Mouse (Mus musculus) embryo, embryonic 11.5 days (tissue): ENCODE measurements around the gene Ccdc40.
A peak's percentile ranks its signal among the peaks of the same experiment; 100 is the strongest.
"Not testable (repeated sequence)": the region's sequence is repeated elsewhere in the genome, so short reads cannot be mapped to it uniquely, and the experiment has no call there.

Experiments used
- DNase-seq: peaks from one replicate; pipeline ENCODE4 v3.0.0-alpha.2; 2012; ENCODE audit warnings: low read depth, low spot score

The Ccdc40 gene

DNA sequence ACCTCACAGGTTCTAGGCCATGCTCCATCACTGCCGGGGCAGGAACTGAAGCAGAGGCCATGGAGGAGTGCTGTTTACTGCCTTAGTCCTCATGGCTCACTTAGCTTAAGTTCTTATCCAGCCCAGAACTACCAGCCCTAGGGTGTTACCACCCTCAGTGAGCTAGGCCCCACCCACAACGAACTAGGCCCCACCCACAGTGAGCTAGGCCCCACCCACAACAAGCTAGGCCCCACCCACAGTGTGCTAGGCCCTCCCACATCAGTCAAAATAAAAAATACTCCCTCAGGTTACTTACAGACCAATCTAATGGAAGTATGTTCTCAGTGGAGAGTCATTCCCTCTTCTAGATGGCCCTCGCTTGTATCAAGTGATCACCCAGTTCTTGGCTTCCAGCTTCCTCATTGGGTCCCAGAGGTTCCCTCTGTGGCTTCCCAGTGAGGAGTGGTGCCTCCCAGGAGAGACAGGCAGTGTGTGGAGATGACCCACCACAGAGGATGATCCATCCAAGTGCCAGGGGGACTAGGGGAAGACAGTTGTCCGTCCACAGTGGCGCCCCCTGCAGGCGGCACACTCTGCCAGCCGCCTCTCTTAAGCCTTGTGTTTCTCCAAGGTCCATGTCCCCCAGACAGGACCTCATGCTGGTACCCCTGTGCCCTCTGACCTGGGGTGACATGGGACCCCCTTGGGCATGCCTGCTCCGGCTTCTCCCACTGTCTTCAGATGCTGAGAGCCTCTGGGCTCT lies 45.0 kb downstream of the Ccdc40 start:
- DNase-seq, result no peak

DNA sequence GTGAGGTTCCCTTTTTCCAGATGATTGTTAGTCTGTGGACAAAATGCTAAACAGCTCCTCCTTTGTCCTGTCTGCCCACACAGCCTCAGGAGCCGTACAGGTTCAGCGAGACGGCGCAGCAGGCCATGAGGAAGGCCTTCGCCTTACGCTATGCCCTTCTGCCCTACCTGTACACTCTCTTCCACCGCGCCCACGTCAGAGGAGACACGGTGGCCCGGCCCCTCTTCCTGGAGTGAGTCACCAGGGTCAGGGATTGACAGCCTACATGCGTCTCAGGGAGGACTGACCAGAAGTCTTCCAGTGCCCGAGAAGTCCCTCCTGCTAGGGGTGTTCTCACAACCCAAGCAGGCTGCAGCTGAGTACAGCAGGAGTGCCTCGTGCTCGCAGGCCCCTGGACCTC lies 52.7 kb downstream of the Ccdc40 start:
- no peak for DNase-seq

DNA sequence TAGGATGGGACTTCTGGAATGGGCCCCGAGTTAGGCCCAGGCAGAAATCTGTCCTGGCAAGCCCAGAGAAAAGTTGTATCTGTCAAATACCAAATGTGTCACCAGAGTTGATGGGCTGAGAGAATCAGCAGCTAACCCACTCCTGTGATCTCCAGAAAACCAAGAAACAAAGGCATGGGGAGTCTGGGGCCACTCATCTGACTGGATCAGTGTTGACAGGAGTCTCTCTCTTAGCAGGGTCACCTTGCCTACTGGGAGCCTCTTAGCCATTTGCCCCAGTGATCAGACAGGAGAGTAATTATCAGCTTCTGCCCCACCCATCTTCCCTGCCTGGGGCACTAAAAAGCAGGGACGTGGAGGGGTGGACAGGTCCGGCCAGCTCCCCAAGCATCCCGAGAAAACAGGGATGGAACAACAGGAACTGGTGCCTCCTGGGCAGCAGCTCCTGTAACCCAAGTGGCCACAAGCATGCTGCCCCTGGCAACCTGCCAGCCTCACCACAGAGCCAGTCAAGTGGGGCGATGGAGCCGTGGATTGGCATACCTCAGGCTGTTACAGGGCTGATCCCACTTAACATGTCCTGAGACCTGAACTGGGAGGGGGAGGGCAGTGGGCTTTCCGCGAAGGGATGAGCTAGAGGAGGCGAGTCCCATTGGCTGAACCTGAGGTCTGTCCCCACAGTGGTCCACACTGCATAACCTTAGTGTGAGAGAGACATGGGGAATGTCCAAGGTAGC lies 57.6 kb downstream of the Ccdc40 start:
- no peak for DNase-seq

DNA sequence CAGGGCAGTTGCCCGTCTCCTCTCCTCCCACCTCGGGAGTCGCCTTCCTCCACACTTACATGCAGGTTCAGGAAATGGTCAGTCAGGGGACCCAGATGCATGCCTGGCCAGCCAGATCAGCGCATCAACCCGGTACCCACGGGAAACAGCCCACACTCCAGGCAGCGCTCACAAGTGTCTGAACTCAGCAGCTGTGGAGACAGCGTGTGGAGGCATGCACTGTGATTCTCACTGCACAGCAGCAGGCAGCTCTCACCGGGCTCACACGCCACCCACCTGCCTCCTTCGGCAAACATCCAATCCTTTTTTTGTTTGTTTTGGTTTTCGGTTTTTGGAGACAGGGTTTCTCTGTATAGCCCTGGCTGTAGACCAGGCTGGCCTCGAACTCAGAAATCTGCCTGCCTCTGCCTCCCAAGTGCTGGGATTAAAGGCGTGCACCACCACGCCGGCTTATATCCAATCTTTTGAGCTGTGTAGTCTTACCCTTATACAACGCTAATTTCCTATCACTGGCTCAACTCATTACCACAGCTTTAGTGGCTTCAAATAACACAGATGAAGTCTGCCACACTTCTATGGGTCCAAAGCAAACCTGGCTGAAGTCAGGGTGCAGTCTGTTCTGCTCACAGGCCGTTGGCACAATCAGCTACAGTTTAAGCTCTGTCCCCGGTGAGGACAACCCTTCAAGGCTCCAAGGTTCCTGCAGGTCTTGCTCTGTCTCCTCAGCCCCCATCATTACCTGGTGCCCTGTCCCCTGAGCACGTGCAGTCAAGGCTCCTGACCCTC lies 59.0 kb downstream of the Ccdc40 start:
- no peak for DNase-seq

DNA sequence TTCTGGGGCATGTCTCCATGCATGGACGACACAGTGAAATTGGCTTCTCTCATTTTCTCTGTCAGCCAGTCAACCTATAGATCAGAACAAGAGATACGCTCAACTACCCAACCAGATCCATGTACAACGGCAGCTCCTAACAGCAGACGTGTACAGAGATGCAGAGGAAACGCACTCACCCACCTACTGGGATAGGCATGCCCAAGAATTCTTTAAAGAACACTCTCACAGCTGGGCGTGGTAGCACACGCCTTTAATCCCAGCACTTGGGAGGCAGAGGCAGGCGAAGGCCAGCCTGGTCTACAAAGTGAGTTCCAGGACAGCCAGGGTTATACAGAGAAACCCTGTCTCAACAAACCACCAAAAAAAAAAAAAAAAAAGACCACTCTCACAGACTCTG lies 64.5 kb downstream of the Ccdc40 start:
- not testable (repeated sequence) for DNase-seq

DNA sequence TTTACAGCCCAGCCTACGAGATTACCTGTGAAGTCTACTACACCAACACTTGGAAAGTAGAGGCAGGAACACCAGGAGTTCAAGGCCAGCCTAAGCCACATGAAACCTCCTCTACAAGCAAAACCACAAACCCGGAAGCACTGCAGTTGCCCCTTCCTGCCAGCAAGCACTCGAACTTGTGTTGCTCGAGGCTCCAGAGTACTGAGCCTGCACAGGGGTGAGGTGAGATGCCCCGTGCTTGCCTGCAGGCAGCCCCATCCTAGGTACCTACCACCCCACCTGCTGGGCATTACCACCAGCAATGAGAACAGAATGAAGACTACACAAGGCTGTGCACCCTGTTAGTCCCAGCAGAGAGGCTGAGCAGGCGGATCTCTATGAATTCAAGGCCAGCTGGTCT lies 69.6 kb downstream of the Ccdc40 start:
- no peak for DNase-seq

DNA sequence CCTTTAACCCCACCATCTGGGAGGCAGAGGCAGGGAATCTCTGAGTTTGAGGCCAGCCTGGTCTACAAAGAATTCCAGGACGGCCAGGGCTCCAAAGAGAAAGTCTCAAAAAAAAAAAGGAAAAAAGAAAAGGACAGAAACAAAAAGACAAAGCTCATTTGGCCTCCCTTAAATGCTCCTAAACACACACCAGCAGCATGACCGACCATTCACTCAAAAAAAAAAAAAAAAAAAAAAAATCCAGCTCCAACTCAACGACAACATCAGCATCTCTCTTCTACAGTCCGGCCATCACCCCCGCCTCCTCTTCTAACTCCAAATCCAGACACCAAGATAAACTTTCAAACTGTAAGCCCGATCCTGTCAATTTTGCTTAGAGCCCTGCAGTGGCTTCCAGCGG lies 70.5 kb downstream of the Ccdc40 start:
- DNase-seq, result no peak

DNA sequence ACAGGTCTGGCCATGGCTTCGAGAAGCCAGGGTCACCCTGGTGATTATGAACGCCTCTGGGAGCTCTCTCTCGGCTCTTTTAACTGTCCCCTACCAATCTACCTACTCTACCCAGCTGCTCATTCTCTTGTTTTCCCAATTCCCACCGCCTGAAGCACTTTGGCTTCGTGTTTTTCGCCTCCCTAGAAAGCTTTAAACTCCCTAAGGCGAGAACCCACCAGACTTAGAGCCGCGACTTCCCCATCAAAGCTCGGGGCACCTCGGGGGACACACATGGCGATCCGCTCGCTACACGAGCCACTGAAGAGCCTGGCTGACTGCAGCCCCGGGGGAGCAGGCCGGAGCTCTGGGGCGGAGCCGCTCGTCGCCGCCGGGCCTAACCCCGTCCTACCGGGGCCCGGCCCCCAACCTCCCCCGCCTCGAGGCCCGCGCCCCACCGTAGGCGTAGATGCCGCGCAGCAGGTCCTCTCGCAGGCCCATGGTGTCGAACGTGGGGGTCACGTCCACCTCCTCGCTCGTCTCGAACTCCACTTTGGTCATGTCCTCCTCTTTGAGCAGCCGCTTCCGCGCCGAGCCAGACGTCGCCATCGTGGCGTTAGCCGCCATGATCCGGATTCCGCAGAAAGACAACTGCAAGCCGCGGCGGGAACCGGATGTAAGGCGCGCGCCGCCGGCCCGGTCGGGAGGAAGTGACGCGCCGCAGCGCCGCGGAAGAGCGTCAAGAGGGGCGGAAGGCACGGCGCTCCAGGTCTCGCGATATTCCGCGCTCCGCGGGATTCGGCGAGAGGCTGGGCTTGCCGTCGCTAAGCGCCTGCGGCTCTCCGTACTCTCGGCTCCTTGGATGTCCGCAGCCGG lies 71.2 kb downstream of the Ccdc40 start, which contains the start of gene Eif4a3:
Gene Eif4a3, minus strand, starts transcription at position 699 of the 855 bp plus-strand sequence.
- peak; percentile 98 for DNase-seq

DNA sequence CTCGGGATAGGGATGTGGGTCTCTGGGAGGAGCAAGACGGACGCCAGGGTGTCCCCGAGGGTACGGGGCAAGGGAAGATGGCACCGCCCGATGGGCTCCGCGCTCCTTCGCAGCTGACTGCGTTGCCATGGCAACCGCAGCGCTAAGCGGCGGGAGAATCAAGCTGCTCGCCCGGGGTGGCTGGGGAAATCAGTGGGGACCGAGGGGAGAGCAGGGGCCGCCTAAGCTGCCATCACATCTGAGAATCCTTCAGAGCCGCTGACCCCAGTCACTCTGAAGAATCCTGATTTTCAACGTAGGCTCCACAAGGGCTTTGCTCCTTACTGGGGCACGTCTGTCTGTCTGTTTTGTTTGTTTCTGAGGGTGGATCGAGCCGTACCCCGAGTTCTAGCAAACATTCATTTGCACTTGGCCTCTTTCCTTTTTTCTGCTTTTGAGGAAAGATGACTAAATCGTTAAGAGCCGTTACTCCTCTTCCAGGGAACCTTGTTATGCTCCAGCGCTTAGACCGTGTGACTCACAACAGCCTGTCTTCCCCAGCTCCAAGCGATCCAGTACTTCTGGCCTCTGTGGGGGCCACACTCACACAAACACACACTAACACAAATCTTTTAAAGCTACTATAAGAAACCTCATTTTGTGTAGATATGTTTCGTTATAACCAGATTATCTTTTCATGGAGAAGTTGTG lies 72.0 kb downstream of the Ccdc40 start:
- no peak for DNase-seq

DNA sequence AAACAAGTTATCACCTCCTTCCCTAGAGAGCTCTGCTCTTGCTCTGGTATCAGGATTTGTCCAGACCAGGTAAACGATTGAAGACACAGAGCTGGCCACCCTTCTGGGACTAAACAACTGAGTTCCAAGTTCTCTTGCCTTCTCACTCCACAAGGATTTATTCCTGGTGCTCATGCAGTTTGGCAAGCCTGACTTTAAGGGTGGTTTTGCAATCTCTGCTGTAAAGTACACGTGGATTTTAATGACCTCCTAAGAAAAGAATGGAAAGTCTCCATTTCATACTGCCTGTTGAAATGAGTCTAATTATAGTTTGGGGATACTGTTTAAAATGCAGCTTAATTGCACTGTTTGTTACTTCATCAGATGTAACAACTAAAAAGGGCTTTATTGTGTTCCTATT lies 72.6 kb downstream of the Ccdc40 start:
- DNase-seq, result no peak

DNA sequence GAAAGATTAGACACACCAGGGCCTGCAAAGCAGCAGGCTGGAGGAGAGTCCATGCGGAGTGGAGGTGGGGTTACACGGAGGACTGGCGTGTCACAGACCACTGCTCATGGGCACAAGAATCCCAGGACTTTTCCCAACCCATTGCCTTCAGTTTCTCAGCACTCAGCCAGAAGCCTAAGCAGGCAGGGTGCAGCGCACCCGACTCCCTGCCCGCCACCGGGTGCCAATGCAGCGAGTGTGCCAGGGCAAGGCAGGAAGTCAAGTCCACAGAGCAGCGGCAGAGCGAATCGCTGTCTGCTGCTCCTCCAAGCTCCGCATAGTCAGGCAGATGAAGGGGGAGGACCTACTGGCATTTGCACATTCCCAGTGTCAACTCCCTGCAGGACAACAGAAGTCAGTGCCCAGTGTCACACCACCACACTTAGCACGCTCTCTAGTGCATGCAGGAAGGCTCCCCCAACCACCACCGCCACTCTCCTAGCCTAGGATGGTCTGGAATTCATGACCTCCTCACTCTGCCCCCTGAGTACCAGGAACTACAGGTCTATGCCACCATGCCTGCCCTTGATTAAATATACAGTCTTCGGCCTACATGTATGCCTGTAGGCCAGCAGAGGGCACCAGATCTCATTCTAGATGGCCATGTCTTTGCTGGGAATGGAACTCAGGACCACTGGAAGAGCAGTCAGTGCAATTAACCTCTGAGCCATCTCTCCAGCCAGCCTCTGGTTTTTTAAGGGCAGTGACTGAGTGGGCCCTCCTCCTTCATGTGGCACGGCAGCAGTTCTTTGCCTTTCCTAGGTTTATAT lies 76.7 kb downstream of the Ccdc40 start:
- DNase-seq, result peak; percentile 49

DNA sequence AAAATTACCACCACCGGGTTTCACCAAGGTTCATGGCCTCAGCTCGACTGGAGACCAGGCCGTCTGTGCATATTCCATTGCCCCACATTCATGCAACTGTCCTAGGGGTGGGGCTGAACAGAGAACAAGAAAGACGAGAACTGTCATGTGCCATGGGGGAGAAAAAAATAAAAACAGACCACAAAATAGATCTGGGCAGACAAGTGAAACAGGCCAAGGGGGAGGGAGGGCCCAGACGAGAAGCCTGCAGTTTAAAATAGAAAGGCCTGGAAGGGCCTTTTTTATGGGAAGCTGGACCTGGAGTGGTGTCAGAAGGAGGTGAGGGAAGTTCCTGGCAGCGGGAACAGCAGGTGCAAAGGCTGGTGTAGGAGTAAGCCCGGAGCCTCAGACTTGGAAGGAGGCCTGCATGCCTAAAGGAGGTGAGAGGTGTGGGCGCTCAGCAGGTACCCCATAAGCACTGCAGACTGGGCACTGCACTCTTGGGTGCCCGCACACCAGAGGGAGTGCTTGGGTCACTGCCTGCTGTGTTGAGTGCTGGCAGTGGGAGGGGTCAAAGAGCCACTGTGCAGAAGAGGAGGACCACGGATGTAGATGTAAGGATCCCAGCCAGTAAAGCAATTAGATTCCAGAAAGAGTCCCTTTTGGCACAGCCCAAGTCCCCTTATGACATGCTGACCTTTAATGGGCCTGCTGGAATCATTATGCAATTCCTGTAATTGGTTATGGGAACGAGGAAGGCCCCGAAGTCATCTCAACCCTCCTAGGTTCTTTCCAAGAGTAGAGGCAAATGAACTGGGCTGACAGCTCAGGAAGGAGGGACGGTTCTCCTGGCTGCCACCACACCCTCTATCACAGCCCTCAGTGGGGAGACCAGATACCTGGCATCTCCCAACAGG lies 78.6 kb downstream of the Ccdc40 start:
- no peak for DNase-seq

DNA sequence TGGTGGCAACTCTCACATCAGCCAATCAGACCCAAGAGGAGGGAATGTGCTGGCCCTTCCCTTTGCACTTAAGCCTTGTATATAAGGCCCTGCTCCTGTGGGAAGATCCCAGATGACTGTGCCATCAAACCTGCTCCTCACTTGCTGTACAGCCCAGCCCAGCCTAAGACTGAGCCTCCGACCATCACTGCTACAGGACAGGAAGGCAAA lies 79.2 kb downstream of the Ccdc40 start, which contains the start of gene Card14:
Gene Card14, plus strand, starts transcription at position 111 of the 210 bp plus-strand sequence.
- no peak for DNase-seq

DNA sequence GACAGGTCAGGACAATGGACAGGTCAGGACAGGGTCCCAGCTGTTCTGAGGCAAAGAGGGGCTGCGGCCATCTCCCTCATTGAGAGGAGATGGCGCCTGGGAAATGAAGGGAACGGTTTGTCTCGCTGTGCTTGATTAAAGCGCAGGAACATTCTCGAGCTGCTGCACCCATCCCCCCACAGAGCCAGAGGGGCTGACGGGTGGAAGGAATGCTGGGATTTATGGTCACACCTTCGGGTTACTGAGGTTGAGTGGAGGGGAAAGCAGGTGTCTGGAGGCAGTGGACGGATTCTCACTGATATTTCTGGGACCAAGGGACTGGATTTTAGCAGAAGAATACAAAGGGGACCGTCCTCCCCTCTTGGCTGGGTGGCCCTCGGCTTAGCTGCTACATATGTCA lies 79.5 kb downstream of the Ccdc40 start:
- DNase-seq, result peak; percentile 20

DNA sequence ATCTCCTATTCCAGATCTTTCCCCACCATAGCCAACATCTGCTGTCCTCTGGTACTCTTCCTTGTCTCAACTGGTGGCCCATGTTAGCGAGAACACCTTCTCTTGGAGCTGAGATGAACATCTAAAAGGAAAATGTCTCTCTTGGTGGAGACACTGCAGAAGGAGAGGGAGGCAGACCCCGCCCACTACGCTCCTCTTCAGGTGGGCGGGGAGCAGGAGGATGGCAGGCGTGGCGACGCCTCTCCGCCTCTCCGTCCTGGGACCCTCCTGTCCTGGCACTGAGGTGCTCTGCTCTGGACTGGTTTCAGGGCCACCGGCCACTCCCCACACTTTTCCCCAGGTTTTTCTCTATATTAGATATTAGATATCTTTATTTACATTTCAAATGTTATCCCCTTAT lies 82.2 kb downstream of the Ccdc40 start:
- DNase-seq, result no peak

DNA sequence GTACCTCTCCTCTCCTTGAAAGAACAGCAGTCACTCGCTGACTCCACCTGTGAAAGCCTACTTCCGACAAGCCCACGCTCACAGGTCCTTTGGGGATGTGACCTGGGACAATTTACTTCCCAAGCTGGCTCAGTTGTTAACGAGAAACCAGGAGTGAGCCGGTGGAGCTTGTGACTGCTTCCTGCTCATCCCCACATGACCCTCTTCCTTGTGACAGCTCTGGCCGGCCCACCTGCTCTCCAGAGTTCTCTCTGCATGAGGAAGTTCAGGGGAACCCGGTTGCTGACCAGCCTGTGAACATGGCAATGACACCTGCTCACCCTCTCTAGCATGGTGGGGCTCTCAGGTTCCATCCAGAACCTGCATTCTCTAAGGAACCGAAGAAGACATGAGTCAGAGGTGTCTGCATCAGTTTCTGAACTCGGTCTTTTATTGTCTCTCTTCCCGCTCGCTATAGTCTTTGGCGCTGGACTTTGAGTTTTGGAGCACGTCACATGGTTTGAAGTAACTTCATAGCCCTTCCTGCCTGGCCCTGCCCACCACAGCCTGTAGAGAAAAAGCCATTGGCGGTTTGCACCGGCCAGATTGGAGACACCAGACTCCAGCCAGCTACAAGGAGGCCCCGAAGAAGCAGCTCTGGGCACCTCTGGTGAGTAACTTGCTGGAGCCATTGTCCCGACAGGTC lies 86.0 kb downstream of the Ccdc40 start:
- DNase-seq, result no peak
